Mouse (Mus musculus): ENCODE measurements around the gene Tmppe. TPM values are rescaled to one million over a fixed set of nuclear protein-coding genes. Genes with fewer than 3 reads are reported as not detected.

Gene Tmppe
- polyA plus RNA-seq, 1 experiment from 2014 or later: 5.1 TPM

Other genes with a start within 250 kb of the Tmppe start
- gene Bcl2a1c, start 71.0 kb upstream of the Tmppe start, polyA plus RNA-seq (2014; fragmentation: Nextera tagmentation; extraction: Ambion mirVana): not detected in 2 replicates
- gene Crtap, start 10.4 kb upstream of the Tmppe start, polyA plus RNA-seq (2014; fragmentation: Nextera tagmentation; extraction: Ambion mirVana): 124 and 126 TPM in 2 replicates
- gene Glb1, start within 50 bp of the Tmppe start, polyA plus RNA-seq (2014; fragmentation: Nextera tagmentation; extraction: Ambion mirVana): 72.0 and 76.0 TPM in 2 replicates
- 0.08 TPM in 2 replicates for gene Ccr4, start 103.8 kb downstream of the Tmppe start, polyA plus RNA-seq (2014; fragmentation: Nextera tagmentation; extraction: Ambion mirVana)
- gene C130032M10Rik, start 114.6 kb downstream of the Tmppe start, polyA plus RNA-seq (2014; fragmentation: Nextera tagmentation; extraction: Ambion mirVana): 0.46 TPM in 1 of 2 replicates, not detected in the other
- 2.7 and 2.9 TPM in 2 replicates for gene Trim71, start 163.3 kb downstream of the Tmppe start, polyA plus RNA-seq (2014; fragmentation: Nextera tagmentation; extraction: Ambion mirVana)
- gene Cnot10, start 239.1 kb downstream of the Tmppe start, polyA plus RNA-seq (2014; fragmentation: Nextera tagmentation; extraction: Ambion mirVana): 65.8 and 67.6 TPM in 2 replicates